Mouse (Mus musculus) heart, embryonic 11.5 days (tissue): Measurements from ENCODE around the gene Capzb. TPM values are rescaled to one million over a fixed set of nuclear protein-coding genes. Genes with fewer than 3 reads are reported as not detected.

ENCODE experiments used
- ATAC-seq: fragments of 200-750 bp; cut with Nextera tagmentation; replicated peaks from 2 replicates; pipeline ENCODE4 v1.8.0; 2017; ENCODE audit warnings: moderate library complexity; ENCODE audit not compliant: insufficient number of reproducible peaks, low FRiP score, low TSS enrichment
- H3K27ac ChIP-seq: fragments of 300-500 bp; sonication (generic); 2 replicates; pipeline ENCODE4 v1.5.1; 2014; ENCODE audit warnings: mild to moderate bottlenecking, low read depth, low read length
- H3K27me3 ChIP-seq: fragments of 300-500 bp; sonication (generic); 2 replicates; pipeline ENCODE4 v1.6.1; 2014; ENCODE audit warnings: mild to moderate bottlenecking, low read length, mixed read lengths; ENCODE audit not compliant: control insufficient read depth, insufficient read depth
- H3K36me3 ChIP-seq: fragments of 300-500 bp; sonication (generic); 2 replicates; pipeline ENCODE4 v1.6.1; 2014; ENCODE audit warnings: mild to moderate bottlenecking, low read length, moderate library complexity, mixed read lengths; ENCODE audit not compliant: control insufficient read depth, insufficient read depth
- H3K4me1 ChIP-seq: fragments of 300-500 bp; sonication (generic); 2 replicates; pipeline ENCODE4 v1.6.1; 2014; ENCODE audit warnings: low read length; ENCODE audit not compliant: control insufficient read depth, insufficient read depth
- H3K4me2 ChIP-seq: fragments of 300-500 bp; sonication (generic); 2 replicates; pipeline ENCODE4 v1.6.1; 2014; ENCODE audit warnings: mild to moderate bottlenecking, moderate library complexity
- H3K4me3 ChIP-seq: fragments of 300-500 bp; sonication (generic); 2 replicates; pipeline ENCODE4 v1.5.1; 2014; ENCODE audit warnings: low read depth, low read length
- H3K9ac ChIP-seq: fragments of 300-500 bp; sonication (generic); 2 replicates; pipeline ENCODE4 v1.6.1; 2014; ENCODE audit warnings: mild to moderate bottlenecking, low read depth, low read length, moderate library complexity
- H3K9me3 ChIP-seq: fragments of 300-500 bp; sonication (generic); replicated peaks from 2 replicates; pipeline ENCODE4 v1.6.1; 2016; ENCODE audit warnings: low read length; ENCODE audit not compliant: control insufficient read depth
- WGBS: fragments of 180-500 bp; shearing (Covaris S2); extraction: QIAGEN DNeasy Blood & Tissue Kit; methylation state at CpG from one replicate; pipeline ENCODE4 v1.1.7; 2014; ENCODE audit not compliant: insufficient replicate concordance; 5-methylcytosine and 5-hydroxymethylcytosine counted together
- polyA plus RNA-seq: library from polyadenylated mRNA; unstranded; fragments of >200 nt; fragmentation: Nextera tagmentation; extraction: Ambion mirVana; gene quantifications from 2 replicates; pipeline ENCODE4 v1.2.1, GENCODE M21; 2014

The Capzb gene
- polyA plus RNA-seq, 1 experiment from 2014 or later, result 319 TPM

- Histone ChIP-seq H3K27ac (no peak overlapping the region), H3K9me3 (no peaks in the 10 kb centered on the region), H3K9ac (no peak overlapping the region), H3K4me1 (peaks cover 9% of the 10 kb centered on the region), H3K4me3 (no peak overlapping the region), H3K4me2 (no peak overlapping the region), H3K36me3 (0 out of 2 replicates have a peak, but pooled peaks cover 2% of the 10 kb centered on the region), H3K27me3 (no peaks in the 10 kb centered on the region)
- no peak for ATAC-seq
- WGBS, result 75% methylated on average over 11 of the region's 11 CpGs
Observed at GRCm38 (mm10) chr4:139187930-139188329, 4.8 kb upstream of the Capzb start.

GRCm38 (mm10) chr4:139191605-139192498 is 847 bp upstream of the Capzb start:
- no peak for ATAC-seq
- Histone ChIP-seq H3K9ac (peak overlapping the region; percentile 79), H3K4me3 (peak overlapping the region; percentile 84), H3K36me3 (0 out of 2 replicates have a peak, but pooled peaks cover 2% of the 10 kb centered on the region), H3K27me3 (no peaks in the 10 kb centered on the region), H3K27ac (peak overlapping the region; percentile 88), H3K4me2 (peak overlapping the region; percentile 73), H3K4me1 (peaks cover 43% of the 10 kb centered on the region), H3K9me3 (no peaks in the 10 kb centered on the region)
- WGBS, result 15% methylated on average over 19 of the region's 19 CpGs

GRCm38 (mm10) chr4:139193176-139194093 is 736 bp downstream of the Capzb start:
- WGBS, result 6% methylated on average over 35 of the region's 35 CpGs
- H3K4me3 ChIP-seq, result peak overlapping the region; percentile 84
- H3K4me1 ChIP-seq, result peaks cover 59% of the 10 kb centered on the region
- ATAC-seq, result peak; percentile 0; the same call in 1 of the 2 replicates
- H3K4me2 ChIP-seq, result peak overlapping the region; percentile 98
- H3K9me3 ChIP-seq, result no peaks in the 10 kb centered on the region
- H3K27ac ChIP-seq, result peak overlapping the region; percentile 79
- peak overlapping the region; percentile 87 for H3K9ac ChIP-seq
- H3K27me3 ChIP-seq, result no peaks in the 10 kb centered on the region
- H3K36me3 ChIP-seq, result 0 out of 2 replicates have a peak, but pooled peaks cover 2% of the 10 kb centered on the region

- Histone ChIP-seq H3K9me3 (no peaks in the 10 kb centered on the region), H3K4me1 (peaks cover 59% of the 10 kb centered on the region), H3K36me3 (peaks cover 8% of the 10 kb centered on the region), H3K4me2 (no peak overlapping the region), H3K27me3 (no peaks in the 10 kb centered on the region), H3K9ac (peak overlapping the region; percentile 29; the same call in 1 of the 2 replicates), H3K4me3 (no peak overlapping the region), H3K27ac (no peak overlapping the region)
- no peak for ATAC-seq
- WGBS, result 78% methylated on average over 5 of the region's 5 CpGs
Observed at GRCm38 (mm10) chr4:139195101-139195500, 2.4 kb downstream of the Capzb start.

- peaks cover 63% of the 10 kb centered on the region for H3K4me1 ChIP-seq
- H3K9me3 ChIP-seq, result no peaks in the 10 kb centered on the region
- no peak overlapping the region for H3K4me3 ChIP-seq
- no peak for ATAC-seq
- 51% methylated on average over 6 of the region's 6 CpGs for WGBS
- peaks cover 7% of the 10 kb centered on the region for H3K36me3 ChIP-seq
- H3K27me3 ChIP-seq, result no peaks in the 10 kb centered on the region
- peak overlapping the region; percentile 29; the same call in 1 of the 2 replicates for H3K9ac ChIP-seq
- H3K27ac ChIP-seq, result peak overlapping the region; percentile 38; the same call in 1 of the 2 replicates
- peak overlapping the region; percentile 15; the same call in 1 of the 2 replicates for H3K4me2 ChIP-seq
Observed at GRCm38 (mm10) chr4:139196464-139196863, 3.8 kb downstream of the Capzb start.

GRCm38 (mm10) chr4:139196949-139197348 is 4.2 kb downstream of the Capzb start:
- Histone ChIP-seq H3K27ac (no peak overlapping the region), H3K9ac (no peak overlapping the region), H3K36me3 (peaks cover 7% of the 10 kb centered on the region), H3K4me3 (no peak overlapping the region), H3K27me3 (no peaks in the 10 kb centered on the region), H3K9me3 (no peaks in the 10 kb centered on the region), H3K4me1 (peaks cover 59% of the 10 kb centered on the region), H3K4me2 (no peak overlapping the region)
- no peak for ATAC-seq
- WGBS, result 63% methylated on average over 6 of the region's 6 CpGs

- ATAC-seq, result no peak
- Histone ChIP-seq H3K27me3 (no peaks in the 10 kb centered on the region), H3K4me2 (no peak overlapping the region; the same call in 1 of the 2 replicates), H3K27ac (peak overlapping the region; percentile 6; the same call in 1 of the 2 replicates), H3K4me3 (no peak overlapping the region), H3K4me1 (peaks cover 64% of the 10 kb centered on the region), H3K9ac (no peak overlapping the region; the same call in 1 of the 2 replicates), H3K9me3 (no peaks in the 10 kb centered on the region), H3K36me3 (peaks cover 7% of the 10 kb centered on the region)
- WGBS, result 54% methylated on average over 5 of the region's 5 CpGs
Observed at GRCm38 (mm10) chr4:139197453-139197852, 4.8 kb downstream of the Capzb start.

GRCm38 (mm10) chr4:139198004-139198689 is 5.4 kb downstream of the Capzb start:
- no peaks in the 10 kb centered on the region for H3K9me3 ChIP-seq
- 59% methylated on average over 9 of the region's 9 CpGs for WGBS
- H3K4me3 ChIP-seq, result no peak overlapping the region
- peak overlapping the region; percentile 43; the same call in 1 of the 2 replicates for H3K27ac ChIP-seq
- peaks cover 71% of the 10 kb centered on the region for H3K4me1 ChIP-seq
- H3K4me2 ChIP-seq, result no peak overlapping the region; the same call in 1 of the 2 replicates
- no peaks in the 10 kb centered on the region for H3K27me3 ChIP-seq
- no peak for ATAC-seq
- H3K9ac ChIP-seq, result no peak overlapping the region
- peaks cover 7% of the 10 kb centered on the region for H3K36me3 ChIP-seq
